Mouse (Mus musculus) adrenal gland, adult 2 months (tissue): Measurements from ENCODE around the gene Rps15. TPM values are rescaled to one million over a fixed set of nuclear protein-coding genes. Genes with fewer than 3 reads are reported as not detected.
A peak's percentile ranks its signal among the peaks of the same experiment; 100 is the strongest.

Experiments used
- DNase-seq: peaks from one replicate; pipeline ENCODE4 v3.0.0; 2021
- polyA plus RNA-seq: library from polyadenylated mRNA; depleted of rRNA; stranded (reverse); fragments of >200 nt; gene quantifications from 2 replicates; pipeline ENCODE4 v1.2.3, GENCODE M21; 2012
- total RNA-seq, 2 experiments: library from RNA; stranded (reverse); gene quantifications; 2 replicates each; pipeline ENCODE4 v1.2.3; 2021

Gene Rps15
- total and polyA plus RNA-seq, 3 experiments: 1,031 to 1,332 (median 1,320) TPM

DNA sequence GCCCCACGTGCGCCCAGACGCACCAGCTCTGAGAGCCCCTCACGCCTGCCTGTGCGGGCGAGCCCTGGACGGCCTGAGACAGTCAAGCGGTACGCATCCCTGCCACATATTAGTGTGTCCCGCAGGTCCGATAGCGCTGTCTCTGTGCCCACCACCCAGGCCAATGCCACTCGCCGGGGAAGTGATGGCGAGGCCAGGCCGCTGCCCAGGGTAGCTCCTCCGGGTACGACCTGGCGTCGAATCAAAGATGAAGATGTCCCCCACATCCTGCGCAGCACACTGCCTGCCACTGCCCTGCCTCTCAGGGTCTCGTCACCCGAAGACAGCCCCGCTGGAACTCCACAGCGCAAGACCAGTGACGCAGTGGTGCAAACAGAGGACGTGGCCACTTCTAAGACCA lies 23.1 kb downstream of the Rps15 start:
- DNase-seq: no peak

DNA sequence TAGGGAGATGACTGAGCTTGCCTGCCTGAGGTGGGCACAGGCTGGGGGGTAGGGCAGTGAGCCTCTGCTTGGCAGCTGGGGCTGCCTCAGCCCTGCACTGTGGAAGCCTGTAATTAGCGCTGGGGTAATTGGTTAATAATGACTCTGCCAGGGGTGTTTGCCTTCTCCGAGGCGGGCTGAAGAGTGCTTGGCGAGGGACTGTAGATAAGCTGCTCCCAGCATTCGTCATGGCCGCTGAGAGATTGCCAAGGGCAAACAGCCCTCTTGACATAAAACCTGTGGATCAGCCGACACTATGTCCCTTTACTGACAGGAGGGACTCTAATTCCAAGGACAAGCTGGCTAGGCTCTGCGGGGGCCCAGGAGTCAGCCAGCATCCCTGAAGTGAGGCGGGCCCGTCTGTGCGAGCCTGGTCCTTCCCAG lies 24.1 kb downstream of the Rps15 start:
- no peak for DNase-seq

DNA sequence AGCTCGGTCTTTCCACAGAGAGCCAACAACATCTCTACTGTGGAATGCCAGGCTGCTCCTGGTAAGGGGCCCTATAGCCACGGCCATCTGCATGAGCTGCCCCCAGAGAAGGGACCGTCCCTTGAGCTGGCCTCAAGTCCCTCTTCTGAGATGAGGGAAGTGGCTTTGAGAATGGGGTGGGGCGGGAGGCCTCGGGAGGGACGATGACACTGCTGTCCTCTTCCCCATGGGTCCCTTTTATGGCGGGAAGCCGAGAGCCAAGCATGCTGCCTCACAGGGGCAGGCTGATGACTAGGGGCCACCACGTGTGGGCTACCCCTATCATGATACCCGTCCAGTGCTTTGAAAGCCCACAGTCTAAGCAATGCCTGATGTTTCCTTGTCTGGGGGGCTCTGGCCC lies 24.8 kb downstream of the Rps15 start:
- no peak for DNase-seq

DNA sequence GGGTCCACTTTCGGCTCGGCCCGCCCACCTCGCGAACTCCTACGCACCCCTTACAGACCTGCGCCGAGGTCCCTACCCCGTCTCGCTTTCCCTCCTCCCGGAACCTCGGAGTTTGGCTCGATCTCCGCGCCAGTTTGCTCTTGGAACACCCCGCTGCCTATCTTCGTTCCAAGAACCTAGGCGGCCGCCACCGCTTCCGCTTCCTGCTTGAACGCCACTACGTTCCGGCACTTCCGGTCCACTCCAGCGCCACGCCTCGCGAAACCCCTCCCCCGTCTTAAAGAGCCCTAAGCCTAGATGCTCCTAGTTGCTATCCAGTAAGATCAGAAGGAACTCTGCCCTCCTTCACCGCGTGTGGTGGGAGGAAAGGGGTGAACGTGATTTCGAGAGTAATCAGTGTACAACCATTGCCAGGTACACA lies 28.1 kb downstream of the Rps15 start, which contains the start of gene 2310011J03Rik:
2310011J03Rik (minus strand) TSS at position 198 of the 421 bp plus-strand sequence.
- DNase-seq: peak; percentile 93

DNA sequence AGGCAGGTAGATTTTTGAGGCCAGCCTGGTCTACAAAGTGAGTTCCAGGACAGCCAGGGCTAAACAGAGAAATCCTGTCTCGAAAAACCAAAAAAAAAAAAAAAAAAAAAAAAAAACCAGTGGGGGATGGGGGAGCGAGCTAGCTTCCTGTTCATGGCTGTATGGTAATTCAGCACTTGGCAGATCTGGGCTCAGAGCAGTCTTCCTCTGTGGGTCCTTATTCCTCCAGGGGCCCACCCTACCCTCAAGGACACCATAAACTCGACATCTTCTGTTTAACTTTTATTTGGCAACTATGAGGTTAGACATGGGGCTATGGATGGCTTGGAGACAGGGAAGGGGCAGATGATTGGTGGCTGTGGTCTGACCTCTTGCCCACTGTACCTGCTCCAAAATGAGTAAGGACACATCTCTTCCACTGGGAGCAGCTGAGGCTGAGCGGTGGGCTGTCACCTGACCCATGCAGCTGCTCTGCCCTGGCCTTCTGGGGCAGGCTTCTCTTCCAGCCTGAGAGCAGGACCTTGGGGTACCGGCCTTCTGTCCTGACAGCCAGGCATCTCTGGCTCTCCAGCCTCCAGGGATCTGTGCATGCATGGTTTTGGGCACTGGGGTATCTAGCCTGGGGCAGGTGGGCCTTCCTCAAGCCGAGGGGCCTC lies 28.9 kb downstream of the Rps15 start:
- DNase-seq: no peak

DNA sequence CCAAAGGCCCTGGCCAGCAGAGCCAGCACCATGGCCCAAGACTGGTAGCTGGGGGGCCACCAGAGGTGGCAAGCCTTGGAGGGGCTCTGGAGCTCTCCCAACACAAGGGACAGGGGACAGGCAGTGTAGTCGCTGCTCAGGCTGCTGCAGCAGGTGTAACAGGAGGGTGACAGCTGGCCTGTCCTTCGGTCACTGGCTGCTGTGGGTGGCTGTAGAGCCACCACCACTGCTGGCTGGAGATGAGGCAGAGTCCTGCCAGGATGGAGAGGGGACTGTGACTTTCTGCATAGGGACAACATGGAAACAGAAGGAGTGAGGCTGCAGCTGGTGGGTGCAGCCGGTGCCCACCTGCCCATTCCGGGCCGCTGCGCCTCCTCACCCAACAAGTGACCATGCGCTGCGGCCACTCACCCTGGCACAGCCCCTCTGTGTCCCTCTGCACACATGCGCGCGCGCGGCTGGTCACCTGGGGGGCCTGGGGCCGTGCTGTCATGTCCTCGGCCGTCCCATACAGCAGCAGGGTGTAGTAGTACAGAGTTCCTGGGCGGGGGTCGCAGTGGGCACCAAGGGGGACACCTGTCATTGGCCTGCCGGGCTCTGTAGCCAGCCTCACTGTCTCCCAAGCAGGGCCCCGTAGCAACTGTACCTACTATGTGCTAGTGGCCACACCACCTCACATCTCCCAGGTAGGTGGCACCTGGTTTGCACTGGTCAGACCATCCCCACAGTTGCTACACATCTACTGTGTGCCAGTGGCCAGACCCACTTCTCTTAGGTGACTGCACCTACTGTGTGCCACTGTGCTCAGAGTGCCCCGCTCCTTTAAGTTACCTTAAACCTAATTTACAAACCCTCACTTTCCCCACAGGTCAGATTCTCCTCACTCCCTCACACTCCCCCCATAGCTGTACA lies 29.7 kb downstream of the Rps15 start:
- DNase-seq: no peak

DNA sequence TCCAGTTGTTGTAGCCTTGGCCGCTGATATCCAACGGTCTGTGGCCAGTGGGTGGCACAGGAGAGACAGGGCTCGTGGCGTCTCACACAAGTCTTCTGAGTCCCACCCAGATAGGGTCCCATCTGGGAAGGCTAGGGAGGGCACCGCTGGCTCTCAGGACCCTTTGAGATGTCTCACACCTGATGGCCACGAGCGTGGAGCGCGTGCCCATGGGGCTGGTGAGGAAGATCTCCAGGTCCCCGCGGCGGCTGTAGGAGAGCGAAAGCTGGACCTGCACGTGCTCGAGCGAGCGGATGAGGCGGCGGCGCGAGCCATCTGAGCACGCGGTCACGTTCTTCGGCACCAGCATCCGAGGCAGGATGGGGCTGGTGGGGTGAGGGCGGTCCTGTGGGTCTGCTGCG lies 30.6 kb downstream of the Rps15 start:
- peak; percentile 70 for DNase-seq

DNA sequence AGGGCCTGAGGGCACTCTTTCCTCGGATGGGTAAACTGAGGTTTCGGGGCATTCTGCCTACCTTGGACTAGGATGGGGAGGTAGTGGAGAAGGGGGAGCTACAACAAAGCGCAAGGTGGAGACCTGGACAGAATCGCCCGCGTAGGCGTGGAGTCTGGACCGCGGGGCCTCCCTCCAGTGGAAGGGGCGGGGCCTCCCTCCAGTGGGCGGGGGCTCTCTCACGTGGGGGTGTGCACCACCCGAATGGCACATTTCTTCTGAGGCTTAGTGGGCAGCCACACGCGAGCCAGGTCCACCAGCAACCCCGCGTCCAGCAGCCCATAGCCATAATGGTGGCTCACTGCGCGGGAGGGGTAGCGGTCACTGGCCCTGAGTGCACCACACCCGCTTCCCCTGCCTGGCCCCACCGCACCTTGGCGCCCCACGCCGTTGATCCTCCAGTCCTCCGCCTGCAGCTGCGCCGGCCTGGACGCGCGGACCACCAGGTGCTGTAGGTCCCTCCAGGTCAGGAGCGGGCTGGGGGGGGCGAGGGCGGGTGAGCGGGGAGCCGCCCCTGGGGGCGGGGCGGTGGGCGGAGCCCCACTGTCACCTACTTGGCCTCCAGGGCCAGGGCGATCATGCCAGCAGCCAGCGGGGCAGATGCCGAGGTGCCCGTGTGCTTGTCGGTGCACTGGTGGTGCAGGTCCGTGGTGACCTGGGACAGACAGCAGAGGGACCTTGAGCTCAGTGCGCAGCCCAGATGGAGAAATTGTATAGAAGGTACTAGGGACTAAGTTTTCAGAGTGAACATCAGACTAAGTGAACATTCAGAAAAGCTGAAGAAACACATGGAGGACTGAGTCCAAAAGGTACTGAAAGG lies 31.2 kb downstream of the Rps15 start:
- peak; percentile 89 for DNase-seq

DNA sequence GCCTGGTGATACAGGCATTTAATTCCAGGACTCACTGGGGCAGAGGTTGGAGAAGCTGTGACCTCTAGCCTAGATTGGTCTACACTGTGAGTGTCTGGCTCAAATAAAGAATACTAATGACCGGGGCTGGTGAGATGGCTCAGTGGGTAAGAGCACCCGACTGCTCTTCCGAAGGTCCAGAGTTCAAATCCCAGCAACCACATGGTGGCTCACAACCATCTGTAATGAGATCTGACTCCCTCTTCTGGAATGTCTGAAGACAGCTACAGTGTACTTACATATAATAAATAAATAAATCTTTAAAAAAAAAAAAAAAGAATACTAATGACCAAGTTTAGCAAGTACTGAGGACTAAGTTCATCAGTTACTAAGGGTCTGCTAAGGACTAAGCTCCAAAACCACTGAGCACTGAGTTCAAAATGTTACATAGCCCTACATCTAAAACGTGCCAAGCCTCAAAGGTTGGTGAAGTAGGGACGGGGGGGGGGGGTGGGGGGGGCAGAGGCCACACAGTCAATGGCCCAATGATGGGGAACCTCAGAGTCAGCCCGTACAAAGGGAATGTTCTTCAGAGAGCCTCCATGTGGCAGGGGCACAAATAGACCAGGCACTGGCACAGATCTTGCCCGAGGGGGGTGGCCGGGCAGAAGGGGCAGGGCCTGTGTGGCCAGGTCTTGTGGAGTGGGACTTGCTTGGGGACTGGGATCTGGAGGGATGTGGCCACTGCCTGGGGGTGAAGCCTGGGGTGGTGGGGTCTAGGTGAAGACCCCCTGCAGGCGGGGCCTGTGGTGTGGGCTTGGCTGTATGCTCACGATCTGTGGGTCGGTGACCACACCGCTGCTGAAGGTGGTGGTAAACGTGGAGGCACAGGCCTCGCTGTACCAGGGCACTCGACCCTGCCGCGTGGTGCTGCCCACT lies 32.1 kb downstream of the Rps15 start:
- no peak for DNase-seq

DNA sequence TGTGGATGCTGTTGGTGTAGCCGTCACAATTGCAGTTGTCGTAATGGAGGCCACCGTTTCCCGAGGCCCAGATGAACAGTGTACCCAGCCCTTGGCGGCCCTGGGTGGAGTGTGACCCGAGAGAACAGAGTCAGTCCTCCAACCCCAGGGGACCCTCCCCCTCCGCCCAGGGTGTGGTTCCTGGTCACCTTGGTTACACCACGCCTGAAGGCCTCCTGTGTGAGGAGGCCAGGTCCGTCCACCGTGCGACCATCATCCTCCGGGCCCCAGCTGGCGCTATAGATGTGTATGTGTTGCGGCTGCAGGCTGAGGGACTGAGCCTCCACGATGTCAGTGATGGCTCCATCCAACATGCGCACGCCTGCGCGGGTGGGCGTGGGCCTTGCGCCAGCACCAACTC lies 32.8 kb downstream of the Rps15 start:
- DNase-seq: no peak

DNA sequence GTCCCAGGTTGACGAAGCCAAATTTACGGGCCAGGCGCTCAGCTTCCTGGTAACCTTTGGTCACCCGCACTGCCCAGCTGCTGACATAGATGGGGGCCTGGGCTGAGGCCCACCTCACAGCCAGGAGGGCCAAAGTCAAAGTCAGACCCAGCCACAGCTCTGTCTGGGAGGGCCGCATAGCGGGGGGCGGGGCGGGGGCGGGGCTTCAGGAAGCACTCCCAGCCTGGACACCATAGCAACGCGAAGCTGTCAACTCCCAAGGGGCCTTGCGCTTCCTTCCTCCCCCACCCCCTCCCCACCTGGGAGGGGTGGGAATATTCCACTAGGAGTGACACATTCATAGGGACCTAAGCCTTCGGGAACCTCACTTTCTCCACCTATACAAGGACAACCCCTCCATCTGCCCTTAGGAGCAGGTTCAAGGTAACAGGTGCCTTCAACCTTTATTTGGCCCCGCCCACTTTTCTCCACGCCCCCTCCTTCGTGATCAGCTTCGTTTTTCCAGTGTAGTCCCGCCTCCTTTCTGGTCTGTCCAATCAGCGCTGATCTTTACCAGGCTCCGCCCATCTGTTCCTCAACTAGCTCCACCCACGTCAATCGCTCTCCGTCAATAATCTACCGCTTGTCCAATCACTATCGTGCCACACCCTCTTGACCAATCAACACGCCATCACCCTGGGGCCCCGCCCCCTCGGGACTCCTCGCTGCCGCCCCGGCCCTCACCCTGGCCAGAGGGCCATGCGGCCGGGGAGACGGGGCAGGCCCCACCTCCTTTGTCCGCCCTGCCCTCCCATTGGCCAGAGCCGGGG lies 37.2 kb downstream of the Rps15 start, which contains the start of the genes Pcsk4 and Reep6:
Pcsk4 (minus strand) TSS at position 226 of the 809 bp plus-strand sequence.
Reep6 (plus strand) TSS at position 681 of the 809 bp plus-strand sequence.
- DNase-seq: peak; percentile 96

DNA sequence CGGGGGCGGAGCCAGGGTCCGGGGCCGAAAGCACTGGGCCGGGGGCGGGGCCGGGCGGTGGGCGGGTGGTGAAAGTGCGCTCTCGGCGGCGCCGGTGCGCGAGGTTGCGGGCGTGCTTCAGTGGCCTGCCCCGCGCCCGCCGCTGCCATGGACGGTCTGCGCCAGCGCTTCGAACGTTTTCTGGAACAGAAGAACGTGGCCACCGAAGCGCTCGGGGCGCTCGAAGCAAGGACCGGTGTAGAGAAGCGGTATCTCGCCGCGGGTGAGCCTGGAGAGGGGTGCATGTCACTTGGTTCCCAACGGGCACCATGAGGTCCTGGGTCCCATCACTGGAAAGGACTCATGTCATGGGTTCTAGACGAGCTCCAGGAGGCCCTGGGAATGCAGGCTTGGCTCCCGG lies 37.8 kb downstream of the Rps15 start:
- DNase-seq: no peak

DNA sequence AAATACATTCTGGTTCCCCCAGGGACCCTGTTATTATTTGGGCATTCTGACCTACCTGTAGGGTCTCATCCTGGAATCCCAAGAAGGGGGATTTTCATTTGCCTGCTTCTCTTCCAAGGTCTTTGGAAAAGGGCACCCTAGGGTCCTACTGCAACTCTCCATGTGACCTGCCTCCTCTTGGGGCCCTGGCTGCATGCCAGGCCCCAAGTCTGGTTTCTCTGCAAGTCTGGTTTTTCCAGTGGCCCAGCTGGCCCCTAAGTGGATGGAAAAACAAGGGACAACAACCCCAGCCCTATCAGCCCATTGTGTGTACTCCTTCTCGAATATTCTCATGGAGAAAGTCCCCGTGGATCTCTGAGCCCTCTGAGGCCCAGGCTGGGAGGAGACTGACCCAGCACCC lies 38.6 kb downstream of the Rps15 start:
- no peak for DNase-seq

DNA sequence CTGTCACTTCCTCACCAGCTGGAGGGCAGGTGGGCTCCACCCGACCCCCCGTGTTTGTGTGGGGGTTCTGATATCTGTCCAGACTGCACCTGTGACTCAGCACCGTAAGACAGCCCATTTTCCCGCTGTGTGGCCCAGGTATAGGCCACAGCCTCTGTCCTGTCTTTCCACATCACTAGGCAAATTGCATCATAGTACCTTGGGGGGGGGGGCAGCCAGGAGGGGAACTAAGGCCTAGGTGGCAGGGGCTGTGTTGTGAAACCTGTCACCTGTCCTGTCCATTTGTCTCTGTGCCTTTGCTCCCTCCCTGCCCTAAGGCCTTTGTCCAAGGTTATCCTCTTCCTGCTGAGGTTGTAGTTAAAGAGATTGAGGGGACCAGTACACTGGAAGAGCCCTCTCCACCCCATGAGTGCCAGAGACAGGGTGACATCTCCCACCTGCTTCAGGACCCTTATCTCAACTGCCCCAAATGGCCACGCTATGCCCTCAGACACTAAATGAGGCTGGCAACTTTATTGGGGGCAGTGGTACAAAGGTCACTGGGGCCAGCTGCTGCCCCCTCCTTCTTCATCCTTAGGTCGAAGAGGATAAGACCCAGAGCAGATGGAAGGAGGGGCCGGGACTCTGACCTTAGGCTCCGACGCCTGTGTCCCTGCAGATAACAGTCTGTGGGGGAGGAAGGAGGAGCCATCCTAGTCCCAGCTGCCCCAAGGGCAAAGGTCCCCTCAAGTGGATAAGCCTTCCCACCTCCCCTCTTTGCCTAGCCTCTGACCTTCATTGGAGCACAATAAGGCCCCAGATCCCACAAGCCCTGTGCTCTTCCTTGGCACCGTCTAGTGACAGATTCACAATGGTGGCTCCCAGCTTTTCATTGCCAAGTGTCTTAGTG lies 39.6 kb downstream of the Rps15 start:
- DNase-seq: no peak

DNA sequence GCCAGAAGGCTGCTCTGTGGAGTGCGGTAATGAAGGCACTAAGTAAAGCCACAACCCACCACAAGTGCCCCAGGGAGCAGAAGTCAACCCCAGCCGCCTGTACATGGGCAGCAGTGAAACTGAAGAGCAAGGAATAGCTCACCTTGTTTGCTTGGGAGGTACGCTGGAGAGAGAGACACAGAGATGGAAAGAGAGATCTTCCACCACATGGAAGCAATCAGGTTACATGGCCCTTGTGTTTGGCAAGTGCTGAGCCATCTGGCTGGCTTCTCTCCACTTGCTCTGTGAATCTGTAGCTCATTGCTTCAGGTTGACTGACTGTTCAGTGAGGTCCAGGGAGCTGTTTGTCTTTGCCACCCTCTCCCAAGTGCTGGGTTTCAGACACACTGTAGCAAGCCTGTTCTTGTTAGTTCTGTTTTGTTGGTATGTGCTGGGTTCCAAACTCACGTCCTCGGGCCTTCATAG lies 40.3 kb downstream of the Rps15 start:
- DNase-seq: no peak

DNA sequence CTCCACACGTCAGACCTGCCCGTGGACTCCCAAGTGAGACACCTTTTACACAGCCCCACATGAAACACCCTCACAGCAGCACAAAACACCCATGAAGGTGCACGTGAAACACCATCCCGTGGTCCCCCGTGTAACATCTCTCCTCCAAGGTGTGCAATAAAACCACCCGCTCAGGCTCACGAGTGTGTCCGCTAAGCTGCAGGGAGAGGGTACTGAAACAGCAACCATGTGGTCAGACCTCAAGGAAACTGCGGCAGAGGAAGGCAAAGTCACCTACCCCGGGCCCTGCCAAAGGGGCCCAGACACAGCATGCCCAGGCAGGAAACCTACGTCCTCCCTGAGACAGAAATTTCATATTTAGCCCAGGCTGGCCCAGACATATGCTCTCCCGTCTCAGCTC lies 44.0 kb downstream of the Rps15 start:
- DNase-seq: no peak

DNA sequence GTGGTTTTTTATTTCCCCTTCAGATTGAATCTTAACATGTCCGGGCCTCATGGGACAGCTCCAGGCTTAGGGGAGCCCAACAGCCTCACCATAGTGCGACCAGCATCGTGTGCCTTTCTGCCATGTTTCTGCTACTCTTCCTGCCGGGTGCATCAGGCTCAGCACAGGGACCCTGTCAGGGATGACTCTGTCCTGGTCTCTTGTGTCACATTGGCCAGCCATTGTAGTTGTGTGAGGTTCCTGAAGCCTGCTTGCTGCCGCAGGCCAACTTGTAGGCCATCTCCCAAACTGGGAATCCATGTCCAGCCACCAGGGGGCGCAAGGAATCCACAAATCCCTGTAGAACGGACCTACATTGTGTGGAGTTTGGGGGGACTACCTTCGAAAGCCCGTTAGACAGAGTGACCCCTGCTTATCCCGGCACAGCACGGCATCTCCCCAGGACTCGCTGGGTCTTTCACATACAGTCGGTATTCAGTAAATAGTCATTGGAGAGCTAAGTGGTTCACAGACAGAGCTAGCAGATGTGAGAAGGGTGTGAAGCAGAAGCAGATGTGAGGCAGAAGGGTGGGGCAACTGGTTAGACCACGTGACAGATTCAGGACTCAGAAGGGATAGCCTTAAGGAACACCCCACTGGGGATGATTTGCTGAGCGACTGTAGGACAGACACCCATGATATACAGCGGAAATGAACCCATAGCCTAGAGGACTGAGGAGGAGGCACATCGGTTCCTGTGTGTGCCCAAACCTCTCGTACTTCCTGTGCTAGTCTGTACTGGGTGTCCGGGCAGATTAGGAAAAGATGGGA lies 47.9 kb downstream of the Rps15 start:
- DNase-seq: peak; percentile 81

DNA sequence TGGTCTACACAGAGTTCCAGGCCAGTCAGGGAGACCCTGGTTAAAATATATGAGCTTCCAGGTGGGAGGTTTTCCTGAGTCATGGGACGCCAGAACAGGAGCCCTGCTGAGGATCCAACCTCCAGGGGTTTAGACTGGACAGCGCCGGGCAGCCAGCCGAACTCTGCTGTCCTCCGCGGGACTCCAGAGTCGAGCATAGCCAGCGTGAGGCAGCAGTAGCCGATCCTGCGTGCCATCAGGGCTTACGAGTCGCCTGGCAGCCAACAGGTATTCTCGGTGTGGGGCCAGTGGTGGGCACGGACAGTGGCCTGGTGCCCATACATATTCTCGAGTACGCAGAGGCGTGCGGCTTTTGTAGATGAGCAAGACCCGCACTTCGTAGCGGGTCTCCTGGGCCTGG lies 48.8 kb downstream of the Rps15 start:
- no peak for DNase-seq
